Mouse (Mus musculus): ENCODE data around the gene 2700097O09Rik.
"Not testable (repeated sequence)": the region's sequence is repeated elsewhere in the genome, so short reads cannot be mapped to it uniquely, and the experiment has no call there.

Gene 2700097O09Rik

DNA sequence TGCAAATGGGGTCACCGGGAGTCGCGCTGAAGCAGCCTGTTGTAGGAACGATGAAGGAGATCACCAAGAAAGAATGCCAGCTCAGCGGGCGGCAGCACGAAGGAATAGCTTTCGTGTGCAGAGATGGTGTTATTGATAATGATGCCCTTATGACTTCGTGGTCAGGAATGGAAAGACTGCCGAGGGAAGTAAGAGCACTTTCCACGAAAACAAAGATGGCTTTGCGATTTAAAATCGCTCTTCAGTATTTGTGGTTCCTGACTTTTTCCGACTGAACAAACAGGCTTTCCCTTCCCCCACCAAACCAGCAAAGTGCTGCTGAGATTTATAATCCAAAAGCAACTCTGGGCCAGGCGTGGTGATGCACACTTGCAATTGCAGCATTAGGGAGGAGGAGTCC, 38.9 kb downstream of the 2700097O09Rik start:
- no peak for DNase-seq (ENCODE audit: low spot score)

- no peak for DNase-seq (ENCODE audit: low spot score)
Observed at GRCm38 (mm10) chr12:55027088-55027487, 52.8 kb downstream of the 2700097O09Rik start.

GRCm38 (mm10) chr12:55023284-55023683, 56.6 kb downstream of the 2700097O09Rik start:
- no peak for DNase-seq (ENCODE audit: low spot score)

DNA sequence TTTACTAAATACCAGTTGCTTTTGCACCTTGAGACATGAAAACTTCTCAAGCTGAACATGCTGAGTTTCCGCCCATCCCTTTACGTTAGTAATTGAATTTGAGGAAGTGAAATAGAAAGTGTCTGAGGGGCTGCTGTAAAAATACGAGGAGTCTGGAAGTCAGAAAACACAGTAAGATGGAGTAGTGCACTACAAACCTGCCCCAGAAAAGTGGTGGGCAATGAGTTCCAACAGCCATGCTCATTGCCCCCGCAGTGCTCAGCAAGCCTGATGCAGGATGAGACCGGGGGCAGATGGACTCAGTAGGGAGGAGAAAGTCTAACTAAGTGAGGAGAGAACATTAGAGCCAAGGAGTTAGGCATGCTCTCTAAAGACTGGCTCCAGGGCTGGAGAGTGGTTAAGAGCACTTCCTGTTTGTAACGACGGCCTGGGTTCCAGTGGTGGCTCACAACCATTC, 60.5 kb downstream of the 2700097O09Rik start:
- DNase-seq (ENCODE audit: low spot score): no peak

DNA sequence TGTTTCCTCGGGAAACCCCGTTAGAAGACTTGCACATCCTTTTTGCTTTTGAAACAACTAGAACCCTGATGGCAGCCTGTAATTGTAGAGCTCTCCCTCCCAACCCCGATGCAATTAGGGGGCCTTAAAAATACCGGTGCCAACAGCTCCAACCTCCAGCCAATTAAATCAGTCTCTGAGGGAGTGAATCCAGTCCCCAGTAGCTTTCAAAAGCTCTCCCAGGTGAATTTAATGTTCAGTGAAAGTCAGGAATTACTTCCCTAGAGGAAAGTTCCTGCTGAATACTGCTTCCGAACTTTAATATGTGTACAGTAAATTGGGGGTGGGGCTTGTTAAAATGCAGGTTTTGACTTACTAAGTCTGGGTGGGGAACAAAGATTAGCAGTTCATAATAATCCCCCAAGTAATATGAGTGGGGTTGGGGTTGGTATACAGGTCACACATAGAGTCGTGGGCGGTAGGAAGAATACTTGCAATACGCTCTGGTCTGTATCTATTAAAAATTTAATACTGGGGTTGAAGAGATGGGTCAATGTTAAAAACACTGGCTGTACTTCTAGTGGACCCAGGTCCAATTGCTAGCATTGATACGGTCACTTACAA, 62.7 kb downstream of the 2700097O09Rik start:
- no peak for DNase-seq (ENCODE audit: low spot score)

DNA sequence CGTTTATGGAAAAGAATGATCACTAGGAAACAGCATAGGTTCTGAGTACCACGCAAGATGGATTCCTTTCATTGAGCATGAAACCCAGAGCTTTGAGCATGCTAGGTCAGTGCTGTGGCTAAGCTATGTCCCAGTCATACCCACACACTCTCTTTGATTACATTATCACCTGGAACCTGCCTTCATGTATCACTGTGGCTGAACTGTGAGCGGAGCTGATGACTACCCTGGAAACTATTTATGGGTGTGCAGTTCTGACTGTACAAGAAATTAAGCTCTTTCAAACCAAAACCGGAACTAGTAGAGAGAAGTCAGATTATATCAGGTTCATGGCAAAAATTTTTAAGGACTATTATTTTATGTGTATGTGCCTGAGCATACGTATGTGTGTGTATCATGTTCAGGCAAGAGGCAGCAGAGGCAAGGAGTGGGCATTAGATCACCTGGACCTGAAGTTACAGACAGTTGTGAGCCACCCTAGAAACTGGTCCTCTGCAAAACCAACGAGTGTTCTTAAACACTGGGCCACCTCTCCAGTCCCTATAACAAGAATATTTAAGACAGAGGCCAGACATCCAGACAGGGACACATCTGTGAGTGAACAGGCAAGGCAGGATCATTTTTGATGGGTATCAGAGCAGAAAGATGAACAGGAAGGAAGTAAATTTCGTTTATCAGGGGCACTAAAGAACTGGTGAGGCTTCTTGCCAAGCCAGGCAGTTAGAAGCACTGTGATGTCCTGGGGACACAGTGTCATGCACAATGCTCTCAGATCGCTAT, 63.4 kb downstream of the 2700097O09Rik start:
- DNase-seq (ENCODE audit: low spot score): no peak

- DNase-seq (ENCODE audit: low spot score): no peak
Observed at GRCm38 (mm10) chr12:55015428-55015827, 64.5 kb downstream of the 2700097O09Rik start.

DNA sequence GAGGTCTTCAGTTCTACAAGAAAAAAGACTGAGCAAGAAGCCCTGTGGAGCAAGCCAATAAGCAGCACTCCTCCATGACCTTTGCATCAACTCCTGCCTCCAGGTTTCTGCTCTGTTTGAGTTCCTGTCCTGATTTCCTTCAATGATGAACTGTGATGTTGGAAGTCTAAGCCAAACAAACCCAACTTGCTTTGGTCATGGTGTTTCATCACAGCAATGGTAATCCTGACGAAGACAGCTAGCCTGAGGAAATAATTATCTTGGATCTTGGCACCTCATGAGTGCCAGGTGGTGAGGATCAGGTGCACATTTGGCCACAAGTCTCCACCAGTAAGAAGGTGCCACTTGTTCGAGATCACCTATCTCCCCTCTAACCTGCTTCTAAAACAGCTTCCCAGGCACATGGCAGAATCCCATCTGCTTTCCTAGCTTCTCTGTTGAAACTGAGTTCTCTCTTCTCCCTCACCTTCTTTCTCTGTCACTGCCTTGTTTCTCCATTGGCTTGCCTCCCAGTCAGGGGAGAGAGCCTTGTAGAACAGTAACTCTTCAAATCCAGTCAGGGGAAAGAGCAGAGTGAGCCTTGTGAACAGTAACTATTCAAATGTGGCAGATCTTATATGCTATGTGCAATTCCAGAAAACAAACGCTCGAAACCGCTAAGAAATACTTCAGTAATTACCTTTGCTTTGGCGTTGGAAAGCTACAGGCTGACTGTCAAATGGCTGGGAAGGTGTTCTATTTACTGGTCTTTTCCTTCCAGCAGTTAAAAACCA, 66.1 kb downstream of the 2700097O09Rik start, which contains the start of gene Baz1a:
Gene Baz1a (minus strand): TSS at position 723 of the 773 bp plus-strand sequence.
- DNase-seq (ENCODE audit: low spot score): no peak

DNA sequence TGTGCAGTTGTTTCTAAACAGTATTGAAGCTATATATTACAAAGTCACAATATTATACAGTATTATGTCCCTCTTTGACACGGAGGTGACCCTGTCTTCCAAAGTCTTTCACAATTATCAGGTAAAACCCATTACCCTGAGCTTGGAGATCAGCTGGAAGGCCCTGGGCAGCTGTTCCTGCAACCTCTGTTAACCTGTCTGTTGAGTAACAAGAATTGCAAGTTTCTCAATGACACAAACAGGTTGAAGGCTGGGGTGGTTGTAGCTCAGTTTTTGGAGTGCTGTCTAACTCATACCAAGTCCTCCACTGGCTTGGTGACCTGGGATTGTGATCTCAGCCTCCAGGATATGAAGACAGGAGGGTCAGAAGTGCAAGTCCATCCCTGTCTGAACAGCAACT, 66.9 kb downstream of the 2700097O09Rik start:
- DNase-seq (ENCODE audit: low spot score): no peak

- DNase-seq (ENCODE audit: low spot score): no peak
Observed at GRCm38 (mm10) chr12:55007361-55008008, 72.4 kb downstream of the 2700097O09Rik start.

DNA sequence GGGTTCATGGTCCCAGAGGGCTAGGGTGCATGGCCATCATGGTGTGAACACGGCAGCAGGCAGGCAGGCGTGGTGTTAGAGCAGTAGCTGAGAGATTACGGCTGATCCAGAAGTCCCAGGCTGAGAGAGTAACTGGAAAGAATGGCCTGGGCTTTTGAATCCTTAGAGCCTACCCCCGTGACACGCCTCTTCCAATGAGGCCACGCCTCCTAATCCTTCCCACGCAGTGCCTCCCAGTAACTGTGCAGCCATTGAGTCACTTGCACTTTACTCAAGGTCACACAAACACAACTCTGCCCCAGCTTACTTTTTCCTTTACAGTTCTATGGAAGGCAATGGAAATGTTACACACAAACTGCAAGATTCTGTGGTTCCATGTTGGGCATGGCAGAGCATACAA, 73.8 kb downstream of the 2700097O09Rik start:
- DNase-seq (ENCODE audit: low spot score): no peak

GRCm38 (mm10) chr12:55004396-55004795, 75.5 kb downstream of the 2700097O09Rik start:
- DNase-seq (ENCODE audit: low spot score): no peak

- no peak for DNase-seq (ENCODE audit: low spot score)
Observed at GRCm38 (mm10) chr12:55003843-55004242, 76.1 kb downstream of the 2700097O09Rik start.

- DNase-seq (ENCODE audit: low spot score): not testable (repeated sequence)
Observed at GRCm38 (mm10) chr12:55002532-55002931, 77.4 kb downstream of the 2700097O09Rik start.

GRCm38 (mm10) chr12:54999016-54999690, 80.8 kb downstream of the 2700097O09Rik start:
- no peak for DNase-seq (ENCODE audit: low spot score)

GRCm38 (mm10) chr12:54998411-54998810, 81.5 kb downstream of the 2700097O09Rik start:
- DNase-seq (ENCODE audit: low spot score): no peak

- no peak for DNase-seq (ENCODE audit: low spot score)
Observed at GRCm38 (mm10) chr12:54996979-54997474, 82.9 kb downstream of the 2700097O09Rik start.

DNA sequence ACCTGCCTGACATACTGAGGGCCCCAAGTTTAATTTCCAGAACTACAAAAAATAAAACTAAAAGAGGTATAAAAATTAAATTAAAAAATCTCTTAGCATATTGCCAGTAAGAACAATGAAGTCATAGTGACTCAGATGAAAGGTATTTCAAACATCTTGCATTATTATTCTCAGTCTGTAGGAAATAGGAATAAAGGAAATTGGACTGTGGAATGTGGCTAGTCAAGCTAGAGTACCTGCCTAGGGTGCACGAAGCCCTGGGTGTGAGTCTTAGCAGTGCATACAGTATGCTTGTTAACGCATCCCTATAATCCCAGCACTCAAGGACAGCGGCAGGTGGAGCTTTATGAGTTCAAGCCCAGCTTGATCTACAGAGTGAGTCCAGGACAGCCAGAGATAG, 83.9 kb downstream of the 2700097O09Rik start:
- DNase-seq (ENCODE audit: low spot score): no peak

All from testis, postnatal 10 days (tissue).